Mouse (Mus musculus) heart, adult 2 months (tissue): Measurements from ENCODE around the gene B430306N03Rik. TPM values are rescaled to one million over a fixed set of nuclear protein-coding genes. Genes with fewer than 3 reads are reported as not detected.

Experiments
- DNase-seq, 2 experiments: peaks; one replicate each; pipeline ENCODE4 v3.0.0; 2021
- H3K27ac ChIP-seq: fragments of 200-600 bp; 2 replicates; pipeline ENCODE4 v1.8.1; 2022
- H3K27me3 ChIP-seq: fragments of 200-500 bp; 2 replicates; pipeline ENCODE4 v1.6.1; 2012; ENCODE audit warnings: mild to moderate bottlenecking, low read length, inconsistent platforms, mixed read lengths; ENCODE audit not compliant: control insufficient read depth, insufficient read depth
- H3K36me3 ChIP-seq: fragments of 200-500 bp; 2 replicates; pipeline ENCODE4 v1.6.1; 2012; ENCODE audit warnings: low read length, inconsistent platforms; ENCODE audit not compliant: control insufficient read depth, insufficient read depth
- H3K4me1 ChIP-seq: fragments of 200-500 bp; 2 replicates; pipeline ENCODE4 v1.6.1; 2011; ENCODE audit warnings: low read length; ENCODE audit not compliant: control insufficient read depth, insufficient read depth
- H3K4me3 ChIP-seq: fragments of 200-600 bp; 2 replicates; pipeline ENCODE4 v1.8.1; 2022
- H3K79me2 ChIP-seq: fragments of 200-500 bp; replicated peaks from 2 replicates; pipeline ENCODE4 v1.6.1; 2012; ENCODE audit warnings: mild to moderate bottlenecking, inconsistent platforms, low read length, moderate library complexity, mixed read lengths; ENCODE audit not compliant: control insufficient read depth, insufficient read depth
- H3K9ac ChIP-seq: fragments of 200-500 bp; 2 replicates; pipeline ENCODE4 v1.6.1; 2012; ENCODE audit warnings: low read depth, mild to moderate bottlenecking, control low read depth, inconsistent platforms, low read length, mixed read lengths
- CTCF ChIP-seq: fragments of 200-600 bp; IDR thresholded peaks from 2 replicates; pipeline ENCODE4 v1.8.1; 2022; ENCODE audit warnings: antibody characterized with exemption, mild to moderate bottlenecking, moderate library complexity
- EP300 ChIP-seq: fragments of 200-500 bp; IDR thresholded peaks from 2 replicates; pipeline ENCODE4 v1.6.1; 2011; ENCODE audit warnings: low read depth, low read length, control low read depth; ENCODE audit not compliant: insufficient read depth
- POLR2A ChIP-seq: fragments of 200-500 bp; IDR thresholded peaks from 2 replicates; pipeline ENCODE4 v1.6.1; 2011; ENCODE audit warnings: mild to moderate bottlenecking, low read depth, low read length, control low read depth; ENCODE audit not compliant: insufficient read depth
- WGBS: fragments of 180-500 bp; shearing (Covaris S2); methylation state at CpG from one replicate; pipeline ENCODE4 v1.1.7; 2018; 5-methylcytosine and 5-hydroxymethylcytosine counted together
- intact Hi-C: fragments of 180-260 bp; cut with DNase I; formaldehyde crosslinking; loops from one replicate; pipeline ENCODE4 v1.15.1; 2025
- polyA plus RNA-seq: library from polyadenylated mRNA; depleted of rRNA; stranded (reverse); fragments of >200 nt; gene quantifications from 2 replicates; pipeline ENCODE4 v1.2.3, GENCODE M21; 2012
- total RNA-seq, 2 experiments: library from RNA; stranded (reverse); gene quantifications; 2 replicates each; pipeline ENCODE4 v1.2.3; 2021

B430306N03Rik gene
- total and polyA plus RNA-seq, 3 experiments, result 0.14 to 0.57 (median 0.55) TPM

GRCm38 (mm10) chr17:48299756-48300155 is 16.2 kb upstream of the B430306N03Rik start:
- no peaks in the 10 kb centered on the region for H3K79me2 ChIP-seq
- H3K4me3 ChIP-seq, result no peak overlapping the region
- no peaks in the 10 kb centered on the region for H3K27me3 ChIP-seq
- TF ChIP-seq POLR2A (no peak), CTCF (no peak), EP300 (no peak)
- no peaks in the 10 kb centered on the region for H3K36me3 ChIP-seq
- DNase-seq, result no peak
- intact Hi-C loops, result no loop called here
- H3K27ac ChIP-seq, result no peak overlapping the region
- no peak overlapping the region for H3K9ac ChIP-seq
- WGBS, result 53% methylated on average over 6 of the region's 7 CpGs
- H3K4me1 ChIP-seq, result no peaks in the 10 kb centered on the region

GRCm38 (mm10) chr17:48300199-48300598 is 15.7 kb upstream of the B430306N03Rik start:
- Histone ChIP-seq H3K27me3 (no peaks in the 10 kb centered on the region), H3K9ac (no peak overlapping the region; the same call in 1 of the 2 replicates), H3K36me3 (no peaks in the 10 kb centered on the region), H3K4me1 (no peaks in the 10 kb centered on the region), H3K79me2 (no peaks in the 10 kb centered on the region), H3K27ac (no peak overlapping the region), H3K4me3 (no peak overlapping the region)
- 69% methylated on average over 7 of the region's 7 CpGs for WGBS
- intact Hi-C loops, result no loop called here
- TF ChIP-seq EP300, result no peak
- no peak for TF ChIP-seq POLR2A
- no peak for TF ChIP-seq CTCF
- DNase-seq, result peak in 1 of 2 experiments; percentile 48

GRCm38 (mm10) chr17:48300861-48301260 is 15.1 kb upstream of the B430306N03Rik start:
- TF ChIP-seq EP300 (no peak), POLR2A (no peak), CTCF (no peak)
- DNase-seq, result peak in 1 of 2 experiments; percentile 25
- H3K27ac ChIP-seq, result no peak overlapping the region
- H3K79me2 ChIP-seq, result no peaks in the 10 kb centered on the region
- no peaks in the 10 kb centered on the region for H3K36me3 ChIP-seq
- intact Hi-C loops, result no loop called here
- no peaks in the 10 kb centered on the region for H3K4me1 ChIP-seq
- no peak overlapping the region for H3K9ac ChIP-seq
- no peak overlapping the region for H3K4me3 ChIP-seq
- 65% methylated on average over 9 of the region's 9 CpGs for WGBS
- H3K27me3 ChIP-seq, result no peaks in the 10 kb centered on the region

- H3K36me3 ChIP-seq, result no peaks in the 10 kb centered on the region
- DNase-seq, result no peak
- intact Hi-C loops, result no loop called here
- H3K27me3 ChIP-seq, result no peaks in the 10 kb centered on the region
- no peak overlapping the region for H3K27ac ChIP-seq
- H3K79me2 ChIP-seq, result no peaks in the 10 kb centered on the region
- H3K4me1 ChIP-seq, result no peaks in the 10 kb centered on the region
- H3K4me3 ChIP-seq, result no peak overlapping the region
- no peak overlapping the region for H3K9ac ChIP-seq
- no peak for TF ChIP-seq POLR2A
- TF ChIP-seq CTCF, result no peak
- no peak for TF ChIP-seq EP300
- WGBS, result 82% methylated on average over 5 of the region's 5 CpGs
These were observed 14.1 kb upstream of the B430306N03Rik start for GRCm38 (mm10) chr17:48301792-48302191.

GRCm38 (mm10) chr17:48312124-48312523 is 3.8 kb upstream of the B430306N03Rik start:
- no peak for DNase-seq
- Histone ChIP-seq H3K4me1 (no peaks in the 10 kb centered on the region), H3K27ac (no peak overlapping the region), H3K27me3 (no peaks in the 10 kb centered on the region), H3K4me3 (no peak overlapping the region), H3K9ac (no peak overlapping the region), H3K79me2 (no peaks in the 10 kb centered on the region), H3K36me3 (no peaks in the 10 kb centered on the region)
- no peak for TF ChIP-seq EP300
- no peak for TF ChIP-seq POLR2A
- TF ChIP-seq CTCF, result no peak
- intact Hi-C loops, result no loop called here
- WGBS, result 43% methylated on average over 2 of the region's 2 CpGs

GRCm38 (mm10) chr17:48318686-48319085 is 2.7 kb downstream of the B430306N03Rik start:
- H3K27ac ChIP-seq, result no peak overlapping the region
- H3K9ac ChIP-seq, result no peak overlapping the region
- H3K27me3 ChIP-seq, result no peaks in the 10 kb centered on the region
- H3K36me3 ChIP-seq, result no peaks in the 10 kb centered on the region
- DNase-seq, result no peak
- WGBS, result 97% methylated on average over 1 of the region's 1 CpGs
- no peaks in the 10 kb centered on the region for H3K4me1 ChIP-seq
- intact Hi-C loops, result no loop called here
- H3K79me2 ChIP-seq, result no peaks in the 10 kb centered on the region
- no peak overlapping the region for H3K4me3 ChIP-seq
- TF ChIP-seq EP300, result no peak
- TF ChIP-seq POLR2A, result no peak
- no peak for TF ChIP-seq CTCF
